Mouse (Mus musculus) kidney, adult 2 months (tissue): Measurements from ENCODE around the gene Cemip2.

ENCODE experiments used
- CTCF ChIP-seq: fragments of 200-500 bp; conservative IDR thresholded peaks from 2 replicates; pipeline ENCODE4 v1.5.1; 2011; ENCODE audit warnings: low read depth, mild to moderate bottlenecking, control low read depth, low read length, moderate library complexity, mixed read lengths; ENCODE audit not compliant: insufficient read depth, insufficient read length
- POLR2A ChIP-seq: fragments of 200-500 bp; IDR thresholded peaks from one replicate; pipeline ENCODE4 v1.6.1; 2011; ENCODE audit warnings: low read depth, low read length, control low read depth

GRCm38 (mm10) chr19:21775629-21776028, 2.5 kb upstream of the Cemip2 start:
- TF ChIP-seq CTCF (no peak), POLR2A (no peak)
